Mouse (Mus musculus) spleen, embryonic (tissue): ENCODE results near the gene Ncr1.
"Not testable (repeated sequence)": the region's sequence is repeated elsewhere in the genome, so short reads cannot be mapped to it uniquely, and the experiment has no call there.

Source experiments
- CTCF ChIA-PET: fragments of 350-600 bp; sonication (Branson Sonifier 250); formaldehyde crosslinking; loops from one replicate; lab custom pipeline; 2022; lab: Charles Lee

The Ncr1 gene

DNA sequence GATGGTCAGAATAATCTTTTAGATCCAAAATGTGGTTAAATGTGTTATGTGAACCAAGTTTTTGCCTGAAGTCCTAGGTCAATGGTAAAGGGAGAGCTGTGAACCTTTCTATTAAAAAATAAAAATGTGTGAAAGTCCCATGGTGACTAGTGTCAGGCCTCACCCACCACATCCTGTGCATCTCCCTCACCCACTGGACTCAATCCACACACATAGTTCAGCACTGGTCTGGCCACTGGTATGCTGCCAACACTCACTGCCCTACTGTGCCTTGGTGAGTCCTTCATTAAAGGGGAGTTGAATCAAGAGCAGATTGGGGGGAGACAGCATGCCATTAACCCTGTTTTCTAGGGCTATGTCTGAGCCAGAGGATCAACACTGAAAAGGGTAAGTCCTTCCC, at the start of gene Ncr1:
Ncr1 (plus strand) TSS at position 216 of the 400 bp plus-strand sequence.
- CTCF ChIA-PET, result no interaction called here

DNA sequence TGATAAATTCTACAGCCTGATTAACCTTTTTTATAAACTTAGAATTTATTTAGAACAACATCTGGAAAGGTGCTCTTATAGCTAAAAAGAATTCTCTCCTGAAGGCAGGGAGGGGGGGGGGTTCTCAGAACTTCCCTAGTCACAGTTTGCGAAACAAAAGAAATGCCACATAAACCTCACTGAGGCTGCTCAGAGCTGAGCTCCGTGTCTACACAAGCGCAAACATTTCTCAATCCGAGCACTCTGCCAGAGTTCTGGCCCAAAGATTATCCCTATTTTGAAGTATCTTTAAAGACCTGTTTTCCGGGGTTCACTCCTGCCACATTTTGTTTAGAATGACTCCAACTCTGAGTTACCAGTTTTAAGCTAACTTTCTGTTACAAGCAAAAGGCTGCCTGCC, 44.9 kb upstream of the Ncr1 start:
- CTCF ChIA-PET, result no interaction called here

DNA sequence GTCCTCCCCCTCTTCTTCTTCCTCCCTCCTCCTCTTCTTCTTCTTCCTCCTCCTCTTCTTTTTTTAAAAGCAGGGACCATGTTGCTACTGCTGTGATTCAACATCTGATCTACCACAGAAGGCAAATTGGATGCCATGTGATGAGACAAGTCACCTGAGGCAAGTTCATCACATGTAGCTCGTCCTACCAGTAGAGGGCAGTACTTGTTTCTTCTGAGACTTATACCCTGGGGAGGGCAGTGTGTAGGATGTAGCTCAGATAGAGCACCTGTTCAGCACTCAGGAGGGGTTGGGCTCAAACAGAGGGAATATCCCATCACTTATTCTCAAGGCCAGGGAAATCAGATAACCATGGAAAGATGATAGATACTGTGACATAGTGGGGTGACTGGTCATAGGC, 40.3 kb upstream of the Ncr1 start:
- CTCF ChIA-PET, result interaction anchor here (0.7 kb wide), 1 partner anchor 179 kb away, joined by 8 read pairs; no protein-coding TSS in a partner anchor

DNA sequence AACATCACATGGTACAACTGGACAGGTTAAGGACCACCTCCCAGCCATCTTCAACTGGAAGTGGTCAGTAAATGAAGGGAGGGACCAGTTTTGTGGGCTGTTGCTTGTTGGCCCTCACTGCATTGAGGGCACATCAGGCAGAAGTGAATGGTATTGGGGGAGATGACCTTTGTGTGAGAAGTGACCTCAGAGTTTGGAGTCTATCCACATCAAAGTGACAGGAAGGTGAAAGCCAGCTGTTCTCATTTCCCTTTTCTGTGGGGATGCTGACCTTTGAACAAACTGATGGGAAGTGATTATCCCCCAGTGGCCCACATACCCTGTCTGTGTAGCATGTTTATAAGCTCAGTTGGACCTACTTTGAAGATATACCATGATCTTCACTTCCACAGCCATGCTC, 37.4 kb upstream of the Ncr1 start:
- CTCF ChIA-PET, result no interaction called here

DNA sequence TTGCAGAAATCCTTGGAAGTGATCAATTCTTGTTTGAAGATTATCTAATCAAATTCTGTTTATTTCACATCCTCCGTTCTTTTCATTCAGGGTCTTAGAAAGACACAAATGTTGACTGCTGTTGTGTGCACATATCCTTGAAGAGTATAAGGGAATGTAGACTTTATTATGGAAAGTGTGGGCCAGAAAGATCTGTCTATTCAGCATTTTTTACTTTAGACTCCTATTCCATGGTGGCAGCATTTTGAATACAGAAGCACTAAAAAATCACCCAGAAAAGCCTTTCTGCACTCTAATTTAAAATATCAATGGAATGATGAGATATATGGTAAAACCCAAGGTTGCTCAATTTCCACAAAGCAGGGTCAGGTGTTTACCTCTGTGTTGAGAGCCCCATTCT, 34.1 kb upstream of the Ncr1 start:
- CTCF ChIA-PET, result no interaction called here

DNA sequence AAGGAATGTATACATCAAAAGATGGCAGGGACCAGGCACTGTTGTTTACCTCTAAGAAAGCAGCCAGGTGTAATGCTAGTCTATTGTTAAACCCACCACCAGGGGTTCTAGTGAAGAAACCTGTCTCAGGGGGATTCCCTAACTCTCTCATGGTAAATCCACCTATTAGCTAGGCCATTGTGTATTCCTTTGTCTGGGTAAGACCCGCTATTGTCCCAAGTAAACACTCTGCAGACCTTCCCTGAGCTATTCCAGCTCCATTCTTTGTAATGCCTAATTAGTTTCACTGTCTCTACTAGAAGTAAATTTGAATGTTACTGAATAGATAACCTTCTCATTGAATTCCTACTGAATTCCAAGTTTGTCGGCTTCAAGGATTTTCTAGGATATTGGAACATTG, 24.4 kb upstream of the Ncr1 start:
- CTCF ChIA-PET, result not testable (repeated sequence)

DNA sequence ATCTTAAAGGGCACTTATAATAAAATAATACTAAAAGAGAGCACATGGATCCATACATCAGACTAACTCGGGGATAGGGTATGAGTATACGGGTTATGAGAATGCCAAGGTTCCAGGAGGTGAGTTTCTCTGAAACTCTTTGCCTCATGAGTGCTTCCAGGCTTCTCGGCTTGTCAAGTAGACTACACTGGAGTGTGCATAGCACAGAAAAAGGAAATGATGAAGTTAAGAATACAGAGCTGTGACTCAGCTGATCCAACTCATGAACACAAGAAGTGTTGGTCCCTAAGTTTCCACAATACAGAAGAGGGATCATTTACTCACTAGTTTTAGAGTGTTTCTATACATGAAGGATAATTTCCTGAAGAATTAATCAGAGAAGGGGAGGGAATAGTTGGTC, 24.0 kb upstream of the Ncr1 start:
- CTCF ChIA-PET, result not testable (repeated sequence)

DNA sequence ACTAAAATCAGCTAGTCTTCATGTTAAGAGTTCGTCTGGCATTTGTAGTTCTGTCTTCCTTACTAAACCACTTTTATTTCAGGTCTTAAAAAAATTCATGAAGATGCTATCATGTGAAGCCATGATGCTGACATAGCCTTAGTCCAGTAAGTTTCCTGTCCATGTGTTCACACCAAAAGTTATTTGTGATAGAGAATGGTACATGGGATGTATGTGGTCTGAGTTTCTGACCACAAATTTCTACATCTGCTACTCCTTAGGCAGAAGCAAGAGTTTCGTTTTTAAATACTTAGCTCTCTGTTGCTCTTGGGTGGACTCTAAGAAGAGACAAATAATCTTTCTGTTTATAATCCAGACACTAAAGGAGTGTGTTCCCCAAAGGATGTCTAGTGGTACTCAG, 14.2 kb upstream of the Ncr1 start:
- CTCF ChIA-PET, result no interaction called here

DNA sequence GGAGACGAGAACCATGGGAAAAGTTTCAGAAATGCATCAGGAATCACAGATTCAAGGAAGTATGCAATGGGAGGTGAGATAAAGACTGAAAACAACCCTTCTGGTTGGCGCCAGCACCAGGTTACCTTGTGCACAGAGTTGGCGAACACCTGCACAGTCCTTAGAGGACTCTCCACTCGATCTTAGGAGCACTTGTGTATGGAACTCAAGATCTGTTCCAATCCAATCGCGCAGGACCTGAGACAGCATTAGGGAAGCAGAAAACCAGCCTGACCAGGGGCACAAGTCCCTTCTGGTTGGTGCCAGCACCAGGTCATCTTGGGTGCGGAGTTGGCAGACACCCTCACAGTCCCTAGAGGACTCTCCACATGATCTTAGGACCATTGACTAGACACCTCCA, 36.0 kb downstream of the Ncr1 start:
- CTCF ChIA-PET, result interaction anchor here (0.6 kb wide), 1 partner anchor 796 kb away, joined by 3 read pairs; no protein-coding TSS in a partner anchor
